Mouse (Mus musculus): Measurements from ENCODE around the gene Ppp1r3c.

DNA sequence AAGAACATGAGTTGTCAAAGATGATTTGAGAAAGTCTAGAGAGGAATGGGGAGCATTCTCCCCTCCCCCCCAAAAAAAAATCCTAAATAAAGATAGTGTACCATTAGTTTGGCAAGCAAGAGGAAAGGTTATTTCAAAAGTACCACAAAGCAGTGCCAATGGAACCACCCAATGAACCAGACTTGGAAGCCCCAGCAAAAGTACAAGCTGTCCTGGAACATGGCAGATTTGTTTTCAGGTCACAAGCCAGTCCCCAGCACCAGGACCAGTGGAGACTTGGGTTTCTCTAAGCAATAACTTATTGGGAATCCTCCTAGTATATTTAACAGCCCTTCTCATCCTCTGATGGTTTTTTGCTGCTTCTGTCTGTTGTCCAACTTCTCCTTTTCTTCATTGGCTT lies 12.5 kb upstream of the Ppp1r3c start:
- no peak for TF ChIP-seq CHD2 (IDR thresholded peaks at IDR 0.05; ENCODE audit: low read length)
- no peak for TF ChIP-seq CTCF (IDR thresholded peaks at IDR 0.05 in 2 of 3, conservative IDR thresholded peaks at IDR 0.05 in 1 of 3; ENCODE audit: control insufficient read depth in 1 of 3, insufficient read depth in 1 of 3, low read depth in 2 of 3, low read length in 3 of 3, poor library complexity in 1 of 3, severe bottlenecking in 1 of 3)
- no peak for TF ChIP-seq POLR2AphosphoS5 (IDR thresholded peaks at IDR 0.05; ENCODE audit: borderline replicate concordance, low read depth, low read length)
- no peak for TF ChIP-seq E2F4 (IDR thresholded peaks at IDR 0.05; ENCODE audit: borderline replicate concordance, low read depth, low read length)
- no peak for TF ChIP-seq GABPA (IDR thresholded peaks at IDR 0.05; ENCODE audit: low read depth, low read length)
- TF ChIP-seq MYB (IDR thresholded peaks at IDR 0.05; ENCODE audit: low read depth, low read length) = no peak
- no peak for TF ChIP-seq CHD1 (IDR thresholded peaks at IDR 0.05; ENCODE audit: low read depth, low read length)
- TF ChIP-seq EP300 (IDR thresholded peaks at IDR 0.05; ENCODE audit: low read depth in 1 of 2, low read length in 2 of 2) = no peak
- no peak for TF ChIP-seq TAL1 (IDR thresholded peaks at IDR 0.05; ENCODE audit: low read length)
- TF ChIP-seq MEF2A (IDR thresholded peaks at IDR 0.05; ENCODE audit: extremely low read depth, insufficient replicate concordance, low read depth, low read length, poor library complexity, severe bottlenecking) = no peak
